Mouse (Mus musculus): ENCODE measurements around the gene Sulf2.

- TF ChIP-seq CTCF (IDR thresholded peaks at IDR 0.05; ENCODE audit: low read depth) (no peak), EP300 (IDR thresholded peaks at IDR 0.05; ENCODE audit: low read depth) (no peak)
Observed at GRCm38 (mm10) chr2:166083542-166084031, 71.9 kb downstream of the Sulf2 start.
